Mouse (Mus musculus) limb, embryonic 10.5 days (tissue): Measurements from ENCODE around the gene Ank3. TPM values are rescaled to one million over a fixed set of nuclear protein-coding genes. Genes with fewer than 3 reads are reported as not detected.
A peak's percentile ranks its signal among the peaks of the same experiment; 100 is the strongest.

ENCODE experiments used
- DNase-seq: peaks from one replicate; pipeline ENCODE4 v3.0.0-alpha.2; 2017; ENCODE audit warnings: low spot score
- H3K27ac ChIP-seq: fragments of 300-500 bp; sonication (generic); 2 replicates; pipeline ENCODE4 v1.5.1; 2016; ENCODE audit warnings: mild to moderate bottlenecking
- H3K27me3 ChIP-seq: fragments of 300-500 bp; sonication (generic); 2 replicates; pipeline ENCODE4 v1.6.1; 2016; ENCODE audit warnings: low read depth, mild to moderate bottlenecking; ENCODE audit not compliant: poor library complexity, severe bottlenecking
- H3K36me3 ChIP-seq: fragments of 300-500 bp; sonication (generic); 2 replicates; pipeline ENCODE4 v1.6.1; 2016; ENCODE audit warnings: mild to moderate bottlenecking, moderate library complexity
- H3K4me1 ChIP-seq: fragments of 300-500 bp; sonication (generic); 2 replicates; pipeline ENCODE4 v1.6.1; 2016
- H3K4me3 ChIP-seq: fragments of 300-500 bp; sonication (generic); 2 replicates; pipeline ENCODE4 v1.5.1; 2016; ENCODE audit warnings: mild to moderate bottlenecking, moderate library complexity
- H3K9me3 ChIP-seq: fragments of 300-500 bp; sonication (generic); replicated peaks from 2 replicates; pipeline ENCODE4 v1.6.1; 2016; ENCODE audit warnings: mild to moderate bottlenecking
- WGBS: fragments of 180-500 bp; shearing (Covaris S2); methylation state at CpG from one replicate; pipeline ENCODE4 v1.1.7; 2016; 5-methylcytosine and 5-hydroxymethylcytosine counted together
- polyA plus RNA-seq: library from polyadenylated mRNA; unstranded; fragments of >200 nt; fragmentation: Nextera tagmentation; extraction: Ambion mirVana; gene quantifications from 2 replicates; pipeline ENCODE4 v1.2.1, GENCODE M21; 2016

Ank3 gene
- polyA plus RNA-seq, 1 experiment from 2014 or later: 26.1 TPM

DNA sequence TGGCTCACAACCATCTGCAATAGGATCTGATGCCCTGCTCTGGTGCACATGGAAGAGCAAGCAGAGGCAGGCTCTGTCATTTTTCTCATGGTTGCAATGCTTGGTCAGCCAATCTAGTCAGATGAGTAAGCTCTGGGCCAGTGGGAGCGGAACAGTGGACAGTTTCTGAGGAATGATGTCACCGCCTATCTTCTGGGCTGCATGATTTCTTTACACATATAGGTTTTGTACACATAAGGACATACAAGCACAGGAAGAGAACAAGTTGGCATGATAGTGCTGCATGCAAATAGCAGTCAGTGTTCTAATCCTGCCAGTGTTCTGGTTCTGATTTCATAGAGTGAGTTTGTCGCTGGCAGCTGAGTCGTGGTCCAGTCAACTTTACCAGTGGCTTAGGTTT lies 517.6 kb downstream of the Ank3 start:
- DNase-seq: no peak
- WGBS: 91% methylated on average over 4 of the region's 4 CpGs
- Histone ChIP-seq H3K4me1 (peaks cover 17% of the 10 kb centered on the region), H3K27ac (no peak overlapping the region), H3K27me3 (no peaks in the 10 kb centered on the region), H3K4me3 (no peak overlapping the region), H3K9me3 (no peaks in the 10 kb centered on the region), H3K36me3 (no peaks in the 10 kb centered on the region)

DNA sequence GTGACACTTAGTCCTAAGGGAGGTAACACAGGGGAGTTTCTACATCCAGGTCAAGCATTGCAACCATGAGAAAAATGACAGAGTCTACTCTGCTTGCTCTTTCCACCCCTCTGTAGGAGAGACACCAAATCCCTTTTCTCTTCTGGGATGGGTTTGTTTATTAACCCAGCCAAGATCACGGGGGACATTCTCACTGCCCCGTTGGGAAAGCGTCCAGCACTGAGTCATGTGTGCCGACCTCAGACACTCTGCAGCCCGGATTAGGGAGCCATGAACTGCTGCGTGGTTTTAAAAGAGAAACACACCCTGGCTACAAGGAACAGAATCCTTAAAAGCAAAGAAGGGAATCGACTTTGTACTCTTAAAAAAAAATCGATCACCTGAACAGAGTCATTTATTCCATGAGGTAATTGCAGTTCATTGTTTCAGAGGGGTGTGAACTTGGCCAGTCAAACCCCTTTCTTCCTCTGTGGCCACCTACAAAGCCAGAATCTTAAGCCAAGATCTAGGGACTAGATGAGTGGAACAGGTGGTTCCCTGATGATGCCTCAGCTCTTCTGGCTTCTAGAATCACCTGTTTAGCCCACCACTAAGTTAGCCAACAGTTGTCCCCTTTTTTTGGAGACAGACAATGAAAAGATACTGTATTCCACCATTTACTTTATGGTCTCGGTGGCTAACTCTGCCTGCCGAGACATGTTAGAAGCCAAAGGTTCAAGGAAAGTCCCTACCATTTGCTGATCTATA lies 518.3 kb downstream of the Ank3 start:
- no peak overlapping the region for H3K4me3 ChIP-seq
- H3K27ac ChIP-seq: no peak overlapping the region
- no peak for DNase-seq
- no peaks in the 10 kb centered on the region for H3K36me3 ChIP-seq
- 84% methylated on average over 10 of the region's 10 CpGs for WGBS
- no peaks in the 10 kb centered on the region for H3K27me3 ChIP-seq
- H3K4me1 ChIP-seq: peaks cover 17% of the 10 kb centered on the region
- no peaks in the 10 kb centered on the region for H3K9me3 ChIP-seq

DNA sequence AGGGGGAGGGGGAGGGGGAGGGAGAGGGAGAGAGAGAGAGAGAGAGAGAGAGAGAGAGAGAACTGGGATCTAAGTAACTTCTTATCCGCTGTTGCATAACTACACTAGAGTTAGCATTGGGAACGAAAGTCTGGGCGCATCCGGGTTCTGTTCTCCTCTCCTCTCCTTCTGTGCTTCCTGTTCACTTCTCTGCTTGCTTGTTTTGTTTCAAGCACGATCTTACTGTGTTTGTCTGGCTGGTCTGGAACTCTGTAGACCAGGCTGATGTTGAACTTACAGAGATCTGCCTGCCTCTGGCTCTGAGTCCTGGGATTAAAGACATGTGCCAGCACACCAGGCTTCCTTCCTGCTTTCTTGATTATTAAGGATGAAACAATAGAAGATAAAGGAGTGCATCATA lies 519.1 kb downstream of the Ank3 start:
- 90% methylated on average over 5 of the region's 5 CpGs for WGBS

DNA sequence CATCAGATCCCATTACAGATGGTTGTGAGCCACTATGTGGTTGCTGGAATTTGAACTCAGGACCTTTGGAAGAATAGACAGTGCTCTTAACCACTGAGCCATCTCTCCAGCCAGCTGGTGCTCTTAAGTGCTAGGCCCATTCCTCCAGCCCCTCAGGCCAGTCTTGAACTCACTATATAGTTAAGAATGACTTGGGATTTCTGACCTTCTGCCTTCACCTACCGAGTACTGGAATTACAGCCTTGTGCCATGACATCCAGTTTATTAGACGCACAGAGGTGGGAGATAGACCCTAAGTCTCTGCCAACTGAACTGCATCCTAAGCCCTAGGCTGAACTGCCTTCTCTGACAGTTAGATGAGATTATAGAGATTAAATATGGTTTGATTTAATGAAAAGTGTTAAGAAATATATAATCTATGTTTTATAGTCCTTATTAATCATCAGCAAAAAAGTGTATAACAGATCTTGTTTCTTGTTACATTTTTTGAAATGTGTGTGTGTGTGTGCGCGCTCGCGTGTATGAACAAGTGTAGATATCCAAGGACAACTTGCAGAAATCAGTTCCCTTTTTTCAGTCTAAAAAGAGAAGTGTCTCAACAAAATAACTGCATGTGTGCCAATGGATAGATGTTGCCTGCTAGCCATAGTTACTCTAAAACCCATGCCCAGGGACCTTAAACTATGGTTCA lies 520.0 kb downstream of the Ank3 start:
- WGBS: 96% methylated on average over 6 of the region's 6 CpGs
- Histone ChIP-seq H3K27ac (no peak overlapping the region), H3K36me3 (no peaks in the 10 kb centered on the region), H3K4me1 (peaks cover 18% of the 10 kb centered on the region), H3K4me3 (no peak overlapping the region), H3K9me3 (no peaks in the 10 kb centered on the region), H3K27me3 (no peaks in the 10 kb centered on the region)
- DNase-seq: no peak

More for the DNA sequence above, 519.1 kb downstream of the Ank3 start:
- no peaks in the 10 kb centered on the region for H3K9me3 ChIP-seq
- no peak overlapping the region for H3K27ac ChIP-seq
- H3K4me3 ChIP-seq: no peak overlapping the region
- H3K36me3 ChIP-seq: no peaks in the 10 kb centered on the region
- DNase-seq: no peak
- peaks cover 17% of the 10 kb centered on the region for H3K4me1 ChIP-seq
- no peaks in the 10 kb centered on the region for H3K27me3 ChIP-seq

DNA sequence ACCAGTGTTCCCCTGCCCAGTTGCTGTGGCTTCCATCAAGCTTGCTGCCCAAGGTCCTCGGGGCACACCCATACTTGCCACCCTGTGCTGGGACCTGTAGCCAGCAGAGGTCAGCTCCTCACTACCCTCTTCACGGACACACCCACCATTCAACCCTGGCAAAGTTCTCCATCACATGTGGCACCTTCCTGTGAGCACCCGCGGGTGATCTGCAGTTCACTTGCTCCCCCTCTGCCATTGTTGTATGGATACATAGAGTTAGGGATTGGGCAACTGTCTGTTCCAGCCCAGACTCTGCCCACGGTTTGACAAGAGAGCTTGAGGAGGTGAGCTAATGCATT lies 520.5 kb downstream of the Ank3 start:
- H3K27ac ChIP-seq: no peak overlapping the region
- no peaks in the 10 kb centered on the region for H3K36me3 ChIP-seq
- H3K4me1 ChIP-seq: peaks cover 18% of the 10 kb centered on the region
- H3K9me3 ChIP-seq: no peaks in the 10 kb centered on the region
- 83% methylated on average over 5 of the region's 5 CpGs for WGBS
- H3K4me3 ChIP-seq: no peak overlapping the region
- no peak for DNase-seq
- no peaks in the 10 kb centered on the region for H3K27me3 ChIP-seq

DNA sequence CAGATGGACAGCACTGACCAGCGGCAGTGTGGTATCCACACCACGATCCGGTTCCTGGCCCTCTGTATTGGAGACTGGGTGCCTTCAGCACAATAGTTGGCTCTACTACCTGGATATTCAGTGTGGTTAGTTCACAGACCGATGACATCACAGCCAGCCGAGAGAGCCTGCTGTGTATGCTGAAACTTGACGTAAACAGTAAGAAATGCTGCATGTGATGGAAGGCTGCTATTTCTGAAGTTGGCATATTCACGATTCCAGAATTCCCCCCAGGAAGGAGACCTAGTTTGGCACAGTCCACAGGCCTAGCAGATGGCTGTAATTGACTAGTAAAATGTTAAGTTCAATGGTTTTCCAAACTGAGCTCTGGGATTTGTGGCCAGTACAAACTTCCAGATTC lies 521.2 kb downstream of the Ank3 start:
- H3K27me3 ChIP-seq: no peaks in the 10 kb centered on the region
- H3K9me3 ChIP-seq: no peaks in the 10 kb centered on the region
- WGBS: 80% methylated on average over 7 of the region's 7 CpGs
- no peak overlapping the region for H3K4me3 ChIP-seq
- H3K4me1 ChIP-seq: peaks cover 18% of the 10 kb centered on the region
- no peak overlapping the region for H3K27ac ChIP-seq
- no peak for DNase-seq
- H3K36me3 ChIP-seq: no peaks in the 10 kb centered on the region

DNA sequence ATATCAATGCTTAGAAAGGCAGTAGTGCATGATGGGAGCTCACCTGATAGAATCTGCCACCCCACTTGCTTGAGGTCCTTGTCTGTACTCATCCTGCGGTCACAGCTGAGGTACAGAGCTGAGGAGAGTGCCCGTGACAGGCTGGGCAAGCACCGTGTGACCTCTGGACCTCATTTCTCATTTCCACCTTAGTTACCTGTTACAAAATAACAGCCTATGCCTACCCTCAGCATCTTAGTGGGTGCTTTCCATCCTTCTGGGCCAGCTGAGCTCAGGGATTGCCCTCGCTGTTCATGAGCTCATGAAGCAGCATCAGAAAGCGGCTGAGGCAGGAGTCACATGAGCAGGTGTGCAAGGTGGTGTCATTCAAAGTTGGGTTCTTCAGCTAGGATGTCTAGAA lies 523.5 kb downstream of the Ank3 start:
- 85% methylated on average over 5 of the region's 5 CpGs for WGBS
- no peaks in the 10 kb centered on the region for H3K36me3 ChIP-seq
- H3K4me1 ChIP-seq: peaks cover 32% of the 10 kb centered on the region
- H3K9me3 ChIP-seq: no peaks in the 10 kb centered on the region
- H3K27me3 ChIP-seq: no peaks in the 10 kb centered on the region
- no peak overlapping the region for H3K4me3 ChIP-seq
- H3K27ac ChIP-seq: no peak overlapping the region
- DNase-seq: no peak

DNA sequence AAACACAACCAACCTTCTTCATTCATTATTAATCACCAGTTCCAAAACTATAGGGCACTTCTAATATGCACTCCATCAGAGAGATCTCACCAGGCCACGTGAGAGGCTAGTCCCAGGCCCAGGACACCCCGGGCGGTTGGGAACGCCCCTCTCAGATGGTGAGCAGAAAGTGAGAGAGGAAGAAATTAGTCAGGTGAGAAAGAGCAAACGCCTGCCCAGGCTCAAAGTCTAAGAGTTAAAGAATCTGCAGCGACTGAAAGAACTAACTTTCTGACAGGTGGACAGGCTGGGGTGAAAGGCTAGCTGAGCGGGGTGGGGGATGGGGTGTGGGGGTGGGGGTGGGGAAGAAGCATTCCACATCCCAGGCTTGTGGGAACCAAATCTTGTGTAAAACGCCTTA lies 525.2 kb downstream of the Ank3 start:
- H3K27ac ChIP-seq: no peak overlapping the region
- no peaks in the 10 kb centered on the region for H3K9me3 ChIP-seq
- no peak overlapping the region for H3K4me3 ChIP-seq
- DNase-seq: no peak
- H3K4me1 ChIP-seq: peaks cover 38% of the 10 kb centered on the region
- no peaks in the 10 kb centered on the region for H3K27me3 ChIP-seq
- H3K36me3 ChIP-seq: no peaks in the 10 kb centered on the region
- WGBS: 7% methylated on average over 8 of the region's 8 CpGs

DNA sequence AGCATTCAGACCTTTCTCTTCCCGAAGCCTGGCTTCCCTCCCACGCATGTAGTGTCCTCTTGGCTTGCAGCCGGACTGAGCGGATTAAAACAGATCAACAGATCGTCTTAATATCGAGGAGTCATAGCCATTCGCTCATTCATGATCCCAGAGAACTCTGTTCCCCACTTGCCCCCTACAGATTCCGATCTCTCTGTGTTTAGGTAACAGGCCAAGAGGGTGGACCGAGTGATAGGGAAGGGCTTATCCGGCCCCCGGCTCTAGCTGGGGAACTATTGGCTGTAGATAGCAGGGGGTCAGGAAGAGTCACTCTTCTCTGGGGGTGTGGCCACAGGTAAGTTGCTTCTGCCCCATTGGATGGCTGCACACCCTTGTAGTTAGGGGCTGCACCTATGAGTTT lies 525.7 kb downstream of the Ank3 start:
- peaks cover 38% of the 10 kb centered on the region for H3K4me1 ChIP-seq
- DNase-seq: peak; percentile 38
- H3K27ac ChIP-seq: peak overlapping the region; percentile 46; the same call in 1 of the 2 replicates
- WGBS: 3% methylated on average over 11 of the region's 11 CpGs
- H3K27me3 ChIP-seq: no peaks in the 10 kb centered on the region
- H3K4me3 ChIP-seq: peak overlapping the region; percentile 53
- no peaks in the 10 kb centered on the region for H3K9me3 ChIP-seq
- H3K36me3 ChIP-seq: no peaks in the 10 kb centered on the region

DNA sequence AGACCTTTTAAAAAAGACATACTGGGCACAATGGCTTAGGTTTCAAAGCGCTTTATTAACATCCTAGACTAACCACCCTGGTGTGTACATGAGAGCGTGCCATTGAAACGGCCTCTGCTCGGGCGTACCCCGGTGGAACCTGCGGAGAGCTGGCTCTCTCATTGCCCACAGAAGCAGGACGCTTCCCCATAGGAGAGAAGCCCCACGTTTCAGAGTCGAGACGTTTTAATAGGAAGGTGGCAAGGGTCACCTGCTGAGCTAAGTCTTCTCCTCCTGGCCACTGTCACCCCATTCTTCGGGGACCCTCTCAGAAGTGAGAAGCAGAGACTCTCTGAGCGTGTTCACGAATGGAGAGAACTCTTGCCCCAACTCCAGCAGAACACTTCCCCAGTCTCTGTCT lies 526.3 kb downstream of the Ank3 start:
- Histone ChIP-seq H3K27me3 (no peaks in the 10 kb centered on the region), H3K36me3 (no peaks in the 10 kb centered on the region; the same call in 1 of the 2 replicates), H3K4me1 (peaks cover 38% of the 10 kb centered on the region), H3K4me3 (peak overlapping the region; percentile 53), H3K9me3 (no peaks in the 10 kb centered on the region), H3K27ac (peak overlapping the region; percentile 80)
- WGBS: 3% methylated on average over 14 of the region's 14 CpGs
- peak; percentile 36 for DNase-seq

DNA sequence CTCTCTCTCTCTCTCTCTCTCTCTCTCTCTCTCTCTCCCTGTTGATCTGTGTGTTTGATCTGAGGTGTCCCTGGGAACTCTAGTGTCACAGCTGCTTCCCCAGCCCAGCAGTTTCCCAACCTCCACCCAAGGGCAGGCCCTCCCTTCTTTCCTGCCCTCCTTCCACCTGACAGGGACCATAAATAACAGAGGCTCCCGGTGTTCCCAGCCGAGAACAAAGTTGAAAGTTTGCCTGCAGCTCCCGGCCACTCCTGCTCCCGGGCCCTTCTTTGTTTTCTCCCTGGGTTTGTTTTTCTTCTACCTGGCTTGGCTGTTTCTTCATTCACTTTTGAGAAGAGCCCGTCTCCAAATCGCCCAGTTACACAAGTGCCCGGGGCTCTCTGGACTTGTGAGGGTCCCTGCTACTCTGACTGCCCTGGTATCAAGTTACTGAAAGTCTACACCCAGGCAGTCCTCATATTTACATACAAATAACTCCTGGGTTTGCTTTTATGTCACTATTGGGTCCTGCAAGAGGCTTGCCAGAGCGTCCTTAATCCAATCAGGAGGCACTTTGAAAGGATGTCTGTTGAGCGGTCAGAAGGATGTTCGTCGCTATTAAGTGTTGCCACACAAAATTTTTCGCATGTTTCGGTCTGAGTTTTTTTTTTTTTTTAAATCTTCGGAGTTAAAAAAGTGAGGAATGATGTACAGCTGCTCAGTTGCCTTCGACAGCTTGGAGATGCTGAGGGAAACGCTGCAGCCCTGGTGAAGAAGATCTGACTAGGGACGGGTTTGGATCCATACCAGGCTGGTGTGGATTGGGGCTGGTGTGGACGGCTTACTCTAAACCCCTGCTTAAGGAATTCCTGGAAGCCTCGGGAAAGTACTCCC lies 526.9 kb downstream of the Ank3 start:
- peaks cover 38% of the 10 kb centered on the region for H3K4me1 ChIP-seq
- peak; percentile 68 for DNase-seq
- H3K27me3 ChIP-seq: no peaks in the 10 kb centered on the region
- WGBS: under 1% methylated on average over 19 of the region's 19 CpGs
- peaks cover 1% of the 10 kb centered on the region; the same call in 1 of the 2 replicates for H3K36me3 ChIP-seq
- peak overlapping the region; percentile 80 for H3K27ac ChIP-seq
- peak overlapping the region; percentile 53 for H3K4me3 ChIP-seq
- H3K9me3 ChIP-seq: no peaks in the 10 kb centered on the region

DNA sequence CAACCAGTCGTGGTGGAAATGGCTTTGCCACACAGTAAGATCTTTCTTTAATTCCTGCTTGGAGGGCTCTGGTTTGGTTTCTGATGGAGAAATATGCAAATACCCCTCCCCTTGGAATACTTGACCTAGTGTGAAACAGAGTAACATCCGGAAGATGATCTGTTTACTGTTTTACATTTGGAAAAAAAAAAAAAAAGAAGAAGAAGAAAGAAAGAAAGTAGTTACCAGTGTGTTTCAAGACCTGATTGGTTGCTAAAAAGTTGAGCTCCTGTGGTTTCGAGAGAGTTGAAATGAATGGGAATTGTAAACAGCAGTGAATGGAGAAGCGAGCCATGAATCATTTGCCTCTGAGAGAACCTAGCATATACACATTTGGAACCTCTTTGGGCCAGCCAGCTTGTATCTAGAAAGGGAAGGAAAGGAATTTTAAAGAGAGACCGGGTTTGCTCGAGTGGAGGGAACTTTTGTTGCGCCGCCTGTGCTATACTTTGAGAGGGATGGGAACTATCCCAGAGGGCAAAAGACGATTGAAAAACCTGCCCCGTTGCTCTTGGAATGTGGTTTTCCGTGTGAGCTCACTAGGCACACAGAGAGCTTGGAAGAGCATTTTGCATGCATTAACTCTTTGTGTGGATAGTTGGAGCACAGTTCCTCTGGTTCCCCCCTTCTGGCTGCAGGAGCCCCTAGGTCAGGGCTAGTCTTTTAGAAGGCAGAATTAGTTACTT lies 527.7 kb downstream of the Ank3 start:
- Histone ChIP-seq H3K27ac (peak overlapping the region; percentile 80), H3K4me1 (peaks cover 38% of the 10 kb centered on the region), H3K4me3 (peak overlapping the region; percentile 53), H3K9me3 (no peaks in the 10 kb centered on the region), H3K27me3 (no peaks in the 10 kb centered on the region), H3K36me3 (peaks cover 5% of the 10 kb centered on the region; the same call in 1 of the 2 replicates)
- under 1% methylated on average over 11 of the region's 11 CpGs for WGBS
- DNase-seq: peak; percentile 49
